Mouse (Mus musculus) brain, embryonic 14.5 days (tissue): ENCODE measurements at regions not wholly inside any gene's neighbourhood (a gene's known extent, or its start where the extent isn't known, plus 50 kb on each side); places are given as distances from the start of the nearest gene placed in this dataset.

Experiments
- CTCF ChIP-seq: fragments of 200-500 bp; IDR thresholded peaks from 2 replicates; pipeline ENCODE4 v1.5.1; 2012; ENCODE audit warnings: inconsistent platforms, mild to moderate bottlenecking, moderate library complexity, borderline replicate concordance; ENCODE audit not compliant: insufficient read depth, insufficient read length; ENCODE audit errors: extremely low read depth
- POLR2A ChIP-seq: fragments of 200-500 bp; IDR thresholded peaks from 2 replicates; pipeline ENCODE4 v1.6.1; 2012; ENCODE audit warnings: mild to moderate bottlenecking, inconsistent platforms, borderline replicate concordance; ENCODE audit not compliant: poor library complexity, insufficient read depth, insufficient read length, severe bottlenecking; ENCODE audit errors: extremely low read depth

- no peak for TF ChIP-seq CTCF
- TF ChIP-seq POLR2A, result no peak
These were observed 138.9 kb upstream of the Slc35f3 start for GRCm38 (mm10) chr8:126159485-126159884.
